Mouse (Mus musculus): ENCODE measurements at regions not wholly inside any gene's neighbourhood (a gene's known extent, or its start where the extent isn't known, plus 50 kb on each side); places are given as distances from the start of the nearest gene placed in this dataset.

DNA sequence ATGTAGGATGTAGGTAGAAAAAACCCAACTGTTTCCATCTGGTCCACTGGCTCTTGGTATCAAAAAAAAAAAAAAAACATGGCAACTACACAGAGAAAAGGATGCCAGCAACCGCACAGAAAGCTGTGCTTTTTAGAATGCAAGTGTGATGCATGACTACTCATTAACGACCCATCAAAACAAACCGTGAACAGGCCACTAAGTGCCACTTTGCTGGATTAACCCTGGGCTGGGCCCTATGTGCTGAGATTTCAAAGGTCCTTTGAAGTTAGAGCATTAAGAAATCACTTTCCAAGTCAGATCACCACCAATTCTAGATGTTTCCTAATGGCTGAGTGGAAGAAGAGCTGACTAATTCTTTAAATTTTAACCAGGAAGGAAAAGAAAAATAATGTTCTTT lies 73.7 kb upstream of the Magi3 start:
- H3K27ac ChIP-seq (ENCODE audit: low read length), result no peak overlapping the region
- H3K27me3 ChIP-seq (ENCODE audit: control insufficient read depth, insufficient read depth, low read length), result no peaks in the 10 kb centered on the region
- no peaks in the 10 kb centered on the region for H3K36me3 ChIP-seq (ENCODE audit: control insufficient read depth, insufficient read depth, low read length)
- no peak overlapping the region for H3K4me2 ChIP-seq (replicated peaks; ENCODE audit: low read depth, low read length)
- no peak overlapping the region for H3K4me3 ChIP-seq (ENCODE audit: low read depth, low read length)
- H3K9ac ChIP-seq (replicated peaks; ENCODE audit: low read depth, low read length), result no peak overlapping the region
- no peak for ATAC-seq (ENCODE audit: insufficient number of reproducible peaks, insufficient read depth, low FRiP score, low read depth)
- WGBS, result 60% methylated on average over 3 of the region's 3 CpGs
- no peaks in the 10 kb centered on the region for H3K4me1 ChIP-seq (ENCODE audit: control insufficient read depth, insufficient read depth, low read length)
- H3K9me3 ChIP-seq (ENCODE audit: control insufficient read depth, low read depth, low read length), result no peaks in the 10 kb centered on the region

DNA sequence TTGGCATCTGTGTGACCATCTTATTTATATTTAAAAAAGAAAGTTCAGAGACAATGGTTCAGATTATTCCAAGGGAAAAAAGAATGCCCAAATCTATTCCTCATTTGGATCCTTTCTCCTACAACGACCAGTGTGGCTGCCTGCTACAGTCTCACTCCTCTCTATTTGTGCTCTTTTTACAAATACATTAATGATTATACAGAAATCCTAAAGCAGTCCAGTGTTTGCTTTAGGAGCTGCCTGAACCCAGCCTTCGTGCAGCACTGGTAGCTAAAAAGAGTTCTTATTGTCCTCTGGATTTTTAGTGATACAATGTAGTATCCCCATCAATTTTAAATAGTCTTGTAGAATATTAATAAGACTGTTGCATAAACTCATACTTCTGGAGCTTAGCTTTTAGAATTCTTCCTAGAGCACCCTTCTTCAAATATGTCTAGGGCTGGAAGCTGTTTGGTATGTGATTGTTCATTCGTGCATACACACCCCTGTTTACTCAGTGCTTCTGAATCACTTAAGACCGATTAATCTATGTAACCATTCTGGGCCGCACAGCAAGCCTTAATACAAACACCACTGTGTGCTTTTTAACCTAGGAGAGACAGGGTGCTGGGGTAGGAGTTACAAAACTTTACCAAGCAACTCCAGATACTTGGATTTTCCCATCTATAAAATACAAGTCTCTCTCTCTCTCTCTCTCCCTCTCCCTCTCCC lies 69.0 kb upstream of the Magi3 start:
- 47% methylated on average over 5 of the region's 5 CpGs for WGBS
- peak overlapping the region; percentile 66; the same call in 1 of the 2 replicates for H3K27ac ChIP-seq (ENCODE audit: low read length)
- no peaks in the 10 kb centered on the region for H3K27me3 ChIP-seq (ENCODE audit: control insufficient read depth, insufficient read depth, low read length)
- no peak overlapping the region for H3K4me3 ChIP-seq (ENCODE audit: low read depth, low read length)
- H3K4me1 ChIP-seq (ENCODE audit: control insufficient read depth, insufficient read depth, low read length), result no peaks in the 10 kb centered on the region
- no peak overlapping the region for H3K9ac ChIP-seq (replicated peaks; ENCODE audit: low read depth, low read length)
- H3K9me3 ChIP-seq (ENCODE audit: control insufficient read depth, low read depth, low read length), result no peaks in the 10 kb centered on the region
- no peak overlapping the region for H3K4me2 ChIP-seq (replicated peaks; ENCODE audit: low read depth, low read length)
- H3K36me3 ChIP-seq (ENCODE audit: control insufficient read depth, insufficient read depth, low read length), result no peaks in the 10 kb centered on the region
- peak; percentile 94 for ATAC-seq (ENCODE audit: insufficient number of reproducible peaks, insufficient read depth, low FRiP score, low read depth)

DNA sequence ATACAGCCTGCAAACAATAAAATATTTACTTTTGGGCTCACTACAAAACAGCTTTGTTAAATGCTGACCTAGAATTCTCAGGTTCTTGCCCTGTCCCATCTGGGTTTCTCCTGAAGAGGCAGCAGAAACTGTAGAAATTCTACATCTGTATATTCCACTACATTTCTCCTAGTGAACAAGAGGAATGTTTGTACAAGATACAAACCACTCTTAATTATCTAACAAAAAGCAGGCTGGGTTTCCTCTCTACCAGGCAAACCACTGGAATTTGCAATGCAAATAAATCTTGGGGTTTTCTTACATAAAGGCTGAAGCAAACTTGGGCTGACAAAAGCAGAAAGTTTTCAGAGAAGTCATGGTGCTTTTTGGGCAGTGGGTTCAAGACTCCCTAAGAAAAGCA lies 67.7 kb upstream of the Magi3 start:
- Histone ChIP-seq H3K4me3 (ENCODE audit: low read depth, low read length) (no peak overlapping the region), H3K9me3 (ENCODE audit: control insufficient read depth, low read depth, low read length) (no peaks in the 10 kb centered on the region), H3K27ac (ENCODE audit: low read length) (peak overlapping the region; percentile 66), H3K36me3 (ENCODE audit: control insufficient read depth, insufficient read depth, low read length) (no peaks in the 10 kb centered on the region), H3K4me2 (replicated peaks; ENCODE audit: low read depth, low read length) (no peak overlapping the region), H3K9ac (replicated peaks; ENCODE audit: low read depth, low read length) (no peak overlapping the region), H3K27me3 (ENCODE audit: control insufficient read depth, insufficient read depth, low read length) (no peaks in the 10 kb centered on the region), H3K4me1 (ENCODE audit: control insufficient read depth, insufficient read depth, low read length) (no peaks in the 10 kb centered on the region)
- ATAC-seq (ENCODE audit: insufficient number of reproducible peaks, insufficient read depth, low FRiP score, low read depth), result no peak

DNA sequence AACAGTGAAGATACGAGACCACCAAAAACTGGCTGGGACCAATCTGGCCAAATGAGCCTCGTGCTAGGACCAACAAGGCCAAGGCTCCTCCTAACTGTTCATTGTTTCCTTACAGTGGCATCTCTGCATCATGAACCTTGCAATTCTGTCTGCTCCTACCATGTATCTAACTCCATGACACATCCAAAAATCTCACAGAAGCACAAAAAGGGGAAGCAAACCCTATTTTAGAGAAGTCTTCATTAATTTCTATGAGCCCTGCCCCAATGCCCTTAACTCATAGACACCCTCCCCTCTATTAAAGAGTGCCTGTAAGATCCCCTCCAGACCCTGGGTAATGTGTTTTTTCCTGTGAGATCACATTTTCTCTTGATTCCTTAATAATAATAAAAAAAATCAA lies 64.8 kb upstream of the Magi3 start:
- H3K27me3 ChIP-seq (ENCODE audit: control insufficient read depth, insufficient read depth, low read length), result no peaks in the 10 kb centered on the region
- no peaks in the 10 kb centered on the region for H3K36me3 ChIP-seq (ENCODE audit: control insufficient read depth, insufficient read depth, low read length)
- H3K4me2 ChIP-seq (replicated peaks; ENCODE audit: low read depth, low read length), result no peak overlapping the region
- no peaks in the 10 kb centered on the region for H3K4me1 ChIP-seq (ENCODE audit: control insufficient read depth, insufficient read depth, low read length)
- ATAC-seq (ENCODE audit: insufficient number of reproducible peaks, insufficient read depth, low FRiP score, low read depth), result no peak
- no peak overlapping the region for H3K27ac ChIP-seq (ENCODE audit: low read length)
- 95% methylated on average over 2 of the region's 2 CpGs for WGBS
- no peak overlapping the region for H3K9ac ChIP-seq (replicated peaks; ENCODE audit: low read depth, low read length)
- no peak overlapping the region for H3K4me3 ChIP-seq (ENCODE audit: low read depth, low read length)
- no peaks in the 10 kb centered on the region for H3K9me3 ChIP-seq (ENCODE audit: control insufficient read depth, low read depth, low read length)

DNA sequence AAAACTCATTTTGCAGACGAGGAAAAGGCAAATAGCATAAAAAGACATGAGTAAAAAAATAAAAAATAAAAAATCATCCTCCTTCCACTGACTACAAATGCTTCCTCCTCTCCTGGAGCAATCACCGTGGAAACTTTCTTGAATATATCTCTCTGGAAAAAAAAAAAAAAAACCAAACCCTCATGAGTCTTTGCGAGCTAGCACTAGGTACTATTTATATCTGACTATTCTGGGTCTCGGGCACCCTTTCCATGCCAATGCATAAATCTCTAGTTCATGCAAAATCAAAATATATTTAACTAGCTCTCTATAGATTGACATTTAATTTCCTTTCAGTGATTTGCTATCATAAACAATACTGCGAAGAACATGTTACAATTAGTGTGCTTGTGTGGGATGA lies 63.7 kb upstream of the Magi3 start:
- Histone ChIP-seq H3K27ac (ENCODE audit: low read length) (no peak overlapping the region), H3K36me3 (ENCODE audit: control insufficient read depth, insufficient read depth, low read length) (no peaks in the 10 kb centered on the region), H3K4me1 (ENCODE audit: control insufficient read depth, insufficient read depth, low read length) (no peaks in the 10 kb centered on the region), H3K4me2 (replicated peaks; ENCODE audit: low read depth, low read length) (no peak overlapping the region), H3K27me3 (ENCODE audit: control insufficient read depth, insufficient read depth, low read length) (no peaks in the 10 kb centered on the region), H3K9me3 (ENCODE audit: control insufficient read depth, low read depth, low read length) (no peaks in the 10 kb centered on the region), H3K4me3 (ENCODE audit: low read depth, low read length) (no peak overlapping the region), H3K9ac (replicated peaks; ENCODE audit: low read depth, low read length) (no peak overlapping the region)
- WGBS, result 60% methylated on average over 5 of the region's 5 CpGs
- no peak for ATAC-seq (ENCODE audit: insufficient number of reproducible peaks, insufficient read depth, low FRiP score, low read depth)

DNA sequence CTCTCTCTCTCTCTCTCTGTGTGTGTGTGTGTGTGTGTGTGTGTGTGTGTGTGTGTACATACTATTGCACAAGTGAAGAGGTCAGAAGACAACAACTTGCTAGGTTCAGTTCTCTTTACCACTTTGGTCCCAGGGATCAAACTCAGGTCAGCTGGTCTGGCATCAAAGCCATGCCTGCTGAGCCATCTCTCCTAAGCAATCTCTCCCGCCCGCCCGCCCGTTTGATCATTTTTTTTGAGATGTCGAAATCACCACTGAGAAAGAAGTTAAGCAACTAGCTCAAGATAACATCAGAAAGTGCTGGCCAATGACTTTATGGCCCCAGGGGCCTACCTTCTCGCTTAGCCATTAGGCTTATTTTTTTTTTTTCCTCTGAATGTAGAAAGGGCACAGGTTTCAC lies 59.3 kb upstream of the Magi3 start:
- H3K27ac ChIP-seq (ENCODE audit: low read length), result no peak overlapping the region
- no peaks in the 10 kb centered on the region for H3K9me3 ChIP-seq (ENCODE audit: control insufficient read depth, low read depth, low read length)
- H3K4me2 ChIP-seq (replicated peaks; ENCODE audit: low read depth, low read length), result no peak overlapping the region
- no peak overlapping the region for H3K9ac ChIP-seq (replicated peaks; ENCODE audit: low read depth, low read length)
- H3K4me1 ChIP-seq (ENCODE audit: control insufficient read depth, insufficient read depth, low read length), result no peaks in the 10 kb centered on the region
- no peak overlapping the region for H3K4me3 ChIP-seq (ENCODE audit: low read depth, low read length)
- 40% methylated on average over 6 of the region's 6 CpGs for WGBS
- no peaks in the 10 kb centered on the region for H3K27me3 ChIP-seq (ENCODE audit: control insufficient read depth, insufficient read depth, low read length)
- H3K36me3 ChIP-seq (ENCODE audit: control insufficient read depth, insufficient read depth, low read length), result no peaks in the 10 kb centered on the region
- ATAC-seq (ENCODE audit: insufficient number of reproducible peaks, insufficient read depth, low FRiP score, low read depth), result no peak

DNA sequence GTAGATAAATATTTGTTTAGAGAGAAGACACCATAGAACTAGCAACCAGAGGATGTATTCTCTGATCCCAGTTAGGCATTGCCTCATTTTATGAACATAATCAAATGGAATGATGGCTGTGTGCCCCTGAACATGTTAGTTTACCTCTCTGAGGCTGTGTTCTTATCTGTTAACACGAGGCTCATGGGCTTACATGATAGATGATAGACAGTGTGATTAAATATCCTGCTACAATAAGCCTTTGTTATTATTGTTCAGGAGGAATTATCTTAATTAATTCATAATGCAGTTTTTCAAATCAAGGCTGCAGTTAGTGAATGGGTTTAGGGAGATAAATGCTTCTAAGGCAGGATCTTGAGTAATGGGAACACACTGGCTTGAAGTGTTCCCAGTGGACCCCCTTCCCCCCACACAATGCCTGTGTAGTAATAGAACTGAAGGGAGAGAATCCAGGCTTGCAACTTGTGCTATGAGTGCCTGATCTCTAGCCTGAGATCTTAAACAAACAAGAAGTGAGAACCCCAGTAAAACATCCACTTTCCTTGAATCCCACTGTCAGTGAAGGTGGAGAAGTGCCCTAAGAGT lies 54.6 kb upstream of the Magi3 start:
- ATAC-seq (ENCODE audit: insufficient number of reproducible peaks, insufficient read depth, low FRiP score, low read depth), result no peak
- Histone ChIP-seq H3K27ac (ENCODE audit: low read length) (no peak overlapping the region), H3K4me3 (ENCODE audit: low read depth, low read length) (no peak overlapping the region), H3K4me2 (replicated peaks; ENCODE audit: low read depth, low read length) (no peak overlapping the region), H3K9me3 (ENCODE audit: control insufficient read depth, low read depth, low read length) (no peaks in the 10 kb centered on the region), H3K9ac (replicated peaks; ENCODE audit: low read depth, low read length) (no peak overlapping the region), H3K27me3 (ENCODE audit: control insufficient read depth, insufficient read depth, low read length) (no peaks in the 10 kb centered on the region), H3K4me1 (ENCODE audit: control insufficient read depth, insufficient read depth, low read length) (no peaks in the 10 kb centered on the region), H3K36me3 (ENCODE audit: control insufficient read depth, insufficient read depth, low read length) (no peaks in the 10 kb centered on the region)
- 12% methylated on average over 1 of the region's 1 CpGs for WGBS

DNA sequence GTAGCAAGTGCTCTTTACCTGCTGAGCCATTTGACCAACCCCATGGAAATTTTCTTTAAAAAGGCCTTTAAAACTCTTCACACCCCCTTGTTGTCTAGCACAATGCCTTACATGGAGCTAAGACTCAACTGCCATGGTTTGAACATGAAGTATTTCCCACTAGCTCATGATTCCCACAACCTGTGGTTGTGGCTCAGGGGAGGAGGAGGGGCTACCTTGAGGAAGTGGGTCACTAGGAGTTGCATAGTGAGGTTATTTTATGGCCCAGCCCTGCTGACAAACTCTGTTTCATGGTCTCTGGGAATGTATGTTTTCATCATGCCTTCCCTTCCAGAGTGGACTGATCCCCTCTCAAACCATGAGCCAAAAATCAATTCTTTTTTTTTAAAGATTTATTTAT lies 53.9 kb upstream of the Magi3 start:
- Histone ChIP-seq H3K27ac (ENCODE audit: low read length) (no peak overlapping the region), H3K9ac (replicated peaks; ENCODE audit: low read depth, low read length) (no peak overlapping the region), H3K4me2 (replicated peaks; ENCODE audit: low read depth, low read length) (no peak overlapping the region), H3K27me3 (ENCODE audit: control insufficient read depth, insufficient read depth, low read length) (no peaks in the 10 kb centered on the region), H3K36me3 (ENCODE audit: control insufficient read depth, insufficient read depth, low read length) (no peaks in the 10 kb centered on the region), H3K9me3 (ENCODE audit: control insufficient read depth, low read depth, low read length) (no peaks in the 10 kb centered on the region), H3K4me3 (ENCODE audit: low read depth, low read length) (no peak overlapping the region), H3K4me1 (ENCODE audit: control insufficient read depth, insufficient read depth, low read length) (no peaks in the 10 kb centered on the region)
- ATAC-seq (ENCODE audit: insufficient number of reproducible peaks, insufficient read depth, low FRiP score, low read depth), result no peak
